Mouse (Mus musculus): Measurements from ENCODE around the gene Cebpg. TPM values are rescaled to one million over a fixed set of nuclear protein-coding genes. Genes with fewer than 3 reads are reported as not detected.

Gene Cebpg
- total RNA-seq, 1 experiment from 2014 or later: 52.4 TPM

GRCm38 (mm10) chr7:35024426-35024825, 31.9 kb downstream of the Cebpg start:
- no peak for DNase-seq

GRCm38 (mm10) chr7:35023251-35023650, 33.1 kb downstream of the Cebpg start:
- DNase-seq: peak; percentile 63

- DNase-seq: no peak
These were observed 35.0 kb downstream of the Cebpg start for GRCm38 (mm10) chr7:35021365-35021764.

- DNase-seq: no peak
These were observed 41.1 kb downstream of the Cebpg start for GRCm38 (mm10) chr7:35015252-35015651.

GRCm38 (mm10) chr7:35013228-35013627, 43.1 kb downstream of the Cebpg start:
- no peak for DNase-seq

GRCm38 (mm10) chr7:35006661-35007060, 49.7 kb downstream of the Cebpg start:
- no peak for DNase-seq

GRCm38 (mm10) chr7:35003171-35003737, 53.1 kb downstream of the Cebpg start:
- DNase-seq: no peak

- DNase-seq: peak; percentile 75
These were observed 55.5 kb downstream of the Cebpg start for GRCm38 (mm10) chr7:35000839-35001238.

Small RNA genes within 50 kb of the gene (microRNA-seq; reads per million reads assigned to microRNA genes)
- gene Gm25033: 0 reads per million in 2 experiments

Other genes with a start within 250 kb of the Cebpg start
- gene Chst8, start 243.9 kb downstream of the Cebpg start, total RNA-seq (2021): 3.8 and 7.0 TPM in 2 replicates
- 52.8 and 53.9 TPM in 2 replicates for gene Pepd, start 144.2 kb downstream of the Cebpg start, total RNA-seq (2021)
- 178 and 183 TPM in 2 replicates for gene Cebpa, start 62.7 kb upstream of the Cebpg start, total RNA-seq (2021)
- 1.5 and 3.6 TPM in 2 replicates for gene Slc7a10, start 129.8 kb upstream of the Cebpg start, total RNA-seq (2021)
- gene Lrp3, start 158.9 kb upstream of the Cebpg start, total RNA-seq (2021): 15.1 and 18.3 TPM in 2 replicates